Mouse (Mus musculus) megakaryocyte, adult 5-6 weeks (primary cell): ENCODE data around the gene Megf8. TPM values are rescaled to one million over a fixed set of nuclear protein-coding genes. Genes with fewer than 3 reads are reported as not detected.
A peak's percentile ranks its signal among the peaks of the same experiment; 100 is the strongest.

Source experiments
- ATAC-seq: 2 replicates; pipeline ENCODE4 v1.8.0; 2016; ENCODE audit warnings: mild to moderate bottlenecking, inconsistent platforms; ENCODE audit not compliant: poor library complexity, severe bottlenecking
- total RNA-seq, 2 experiments: library from RNA; stranded (forward) in 1 of 2; stranded (reverse) in 1 of 2; fragments of 153-499, 151-499 nt in 1 of 2; fragments of 221-1000, 200-1000 nt in 1 of 2; gene quantifications; 2 replicates each; pipeline versions ENCODE4 v1.2.3 to v1.2.4; 2015 to 2017

The Megf8 gene
- total RNA-seq, 2 experiments from 2014 or later, result 1.1 to 1.3 TPM

DNA sequence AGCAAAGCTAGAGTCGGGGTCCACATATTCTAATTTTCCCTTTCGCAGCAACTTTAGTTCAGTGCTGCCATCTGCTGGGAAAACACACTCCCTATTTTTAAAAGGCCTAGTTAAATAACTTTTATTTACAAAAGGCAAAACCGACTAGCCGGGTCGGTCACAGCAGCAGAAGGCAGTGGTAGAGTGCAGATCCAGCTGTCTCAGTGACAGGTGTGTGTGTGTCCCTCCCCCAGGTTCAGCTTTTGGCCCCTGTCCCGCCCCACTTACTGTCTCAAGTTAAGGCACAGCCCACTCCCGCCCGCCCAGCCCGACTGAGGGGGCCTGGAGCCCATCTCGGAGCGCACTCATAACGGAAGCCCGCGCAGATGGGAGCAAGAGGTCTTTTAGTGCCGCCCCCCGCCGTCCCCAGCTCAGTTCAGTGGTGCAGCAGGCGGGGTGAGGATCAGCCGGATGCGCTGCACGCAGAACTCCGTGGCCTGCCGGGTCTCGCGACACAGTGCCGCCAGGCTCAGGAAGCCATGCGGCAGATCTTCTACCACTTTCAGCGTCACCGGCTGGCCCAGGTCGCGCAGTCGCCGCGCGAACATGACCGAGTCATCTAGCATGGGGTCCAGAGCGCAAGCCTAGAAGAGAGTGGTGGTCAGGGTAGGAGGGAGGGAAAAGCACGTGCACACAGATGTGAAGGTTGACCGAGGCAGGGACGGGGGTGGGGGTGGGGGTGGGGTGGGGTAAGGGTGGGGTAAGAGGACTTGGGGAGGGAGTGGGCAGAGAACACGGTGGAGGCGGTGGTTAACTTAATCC, 62.8 kb downstream of the Megf8 start:
- peak; percentile 58 for ATAC-seq

- ATAC-seq, result no peak
Measured at GRCm38 (mm10) chr7:25380392-25381283, 63.7 kb downstream of the Megf8 start.

GRCm38 (mm10) chr7:25381284-25381680, 64.3 kb downstream of the Megf8 start:
- no peak for ATAC-seq

DNA sequence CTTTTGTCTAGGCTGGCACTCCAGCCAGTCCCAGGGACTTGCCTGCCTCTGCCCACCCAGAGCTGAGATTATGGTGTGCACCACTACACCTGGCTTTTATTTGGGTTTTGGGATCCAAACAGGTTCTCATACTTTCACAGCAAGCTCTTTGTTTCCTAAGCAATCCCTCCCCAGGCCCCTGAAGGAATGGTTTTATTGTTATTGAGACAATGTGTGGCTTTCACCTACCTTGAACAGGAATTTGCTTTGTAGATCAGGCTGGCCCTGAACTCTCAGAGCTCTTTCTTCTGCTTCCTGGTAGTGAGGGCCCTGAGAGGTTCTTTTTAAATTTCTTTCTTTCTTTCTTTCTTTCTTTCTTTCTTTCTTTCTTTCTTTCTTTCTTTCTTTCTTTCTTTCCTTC, 65.6 kb downstream of the Megf8 start:
- ATAC-seq, result no peak

DNA sequence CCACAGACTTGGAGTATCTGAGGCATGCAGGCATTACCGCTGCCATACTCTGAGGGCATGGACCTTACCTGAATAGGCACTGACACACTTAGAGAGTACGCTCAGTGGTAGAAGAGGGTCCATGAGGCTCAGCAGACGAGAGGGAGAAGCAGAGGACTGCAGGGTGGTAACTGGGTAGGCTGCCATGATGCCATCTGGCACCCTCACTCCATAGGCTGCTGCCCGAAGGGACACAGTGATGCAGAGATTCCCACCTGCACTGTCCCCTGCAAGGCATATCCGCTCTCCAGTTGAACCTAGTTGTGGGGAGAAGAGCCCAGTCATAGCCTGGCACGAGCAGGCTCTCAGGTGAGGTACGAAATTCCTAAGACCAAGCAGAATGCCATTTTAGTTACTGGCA, 66.4 kb downstream of the Megf8 start:
- ATAC-seq, result no peak

DNA sequence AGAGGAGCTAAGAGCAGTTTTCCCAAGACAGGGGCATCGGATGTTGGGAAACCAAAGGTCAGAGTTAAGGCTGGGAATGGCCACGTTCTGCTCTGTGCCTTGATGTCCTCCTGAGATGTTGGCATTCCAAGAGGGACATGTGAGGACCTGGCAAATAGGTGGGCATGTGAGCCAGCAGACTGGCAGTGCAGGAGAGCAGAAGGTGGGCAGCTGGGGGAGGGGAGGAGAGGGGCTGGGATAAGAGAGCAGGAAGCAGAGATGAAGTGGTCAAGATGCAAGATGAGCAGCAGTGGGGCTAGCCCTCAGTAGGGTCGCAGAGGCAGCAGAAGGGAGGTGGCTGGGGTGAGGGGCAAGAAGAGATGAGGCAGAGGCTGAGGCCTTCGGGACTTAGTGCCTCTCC, 66.9 kb downstream of the Megf8 start:
- ATAC-seq, result no peak

DNA sequence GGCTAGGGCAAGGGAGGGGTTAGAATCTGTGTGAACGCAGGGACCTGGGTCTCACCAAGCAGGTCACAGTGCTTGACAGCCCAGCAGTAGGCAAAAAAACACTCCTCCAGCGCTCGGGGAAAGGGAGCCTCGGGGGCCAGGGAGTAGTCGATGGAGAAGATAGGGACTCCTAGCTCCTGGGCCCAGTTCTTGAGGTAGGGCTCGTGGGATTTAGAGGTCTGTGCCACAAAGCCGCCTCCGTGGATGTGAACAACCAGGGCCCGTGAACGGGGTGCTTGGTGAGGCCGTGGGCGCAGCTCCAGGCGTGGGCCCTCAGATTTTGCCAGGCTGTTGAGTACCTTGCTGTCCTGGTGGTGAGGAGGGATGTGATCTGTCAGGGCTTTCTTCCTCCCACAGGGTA, 67.4 kb downstream of the Megf8 start:
- no peak for ATAC-seq

- ATAC-seq, result peak; percentile 70
Measured at GRCm38 (mm10) chr7:25384818-25385217, 67.9 kb downstream of the Megf8 start.

- no peak for ATAC-seq
Measured at GRCm38 (mm10) chr7:25385259-25385658, 68.3 kb downstream of the Megf8 start.

GRCm38 (mm10) chr7:25385850-25386555, 69.0 kb downstream of the Megf8 start:
- peak; percentile 89 for ATAC-seq

- ATAC-seq, result no peak
Measured at GRCm38 (mm10) chr7:25387811-25388440, 71.0 kb downstream of the Megf8 start.

DNA sequence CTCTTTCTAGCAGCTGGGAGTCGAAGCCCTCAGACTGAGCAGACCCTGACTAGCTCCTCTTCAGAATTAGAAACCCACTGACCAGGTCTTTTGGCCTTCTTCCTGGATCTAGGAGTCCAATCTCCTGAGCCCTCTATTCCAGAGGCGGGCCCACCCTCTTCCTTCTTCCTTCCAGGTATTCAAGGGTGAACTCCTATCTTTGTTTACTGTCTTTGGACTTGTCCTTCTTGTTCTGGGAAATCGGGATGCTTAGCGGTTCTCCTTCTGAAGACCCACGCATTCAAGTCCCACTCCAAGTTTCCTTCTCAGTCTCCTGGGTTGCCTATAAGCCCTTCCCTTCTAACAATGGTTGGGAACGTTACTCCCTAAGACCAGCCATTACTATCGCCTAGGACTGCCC, 72.0 kb downstream of the Megf8 start:
- no peak for ATAC-seq

- no peak for ATAC-seq
Measured at GRCm38 (mm10) chr7:25390054-25390770, 73.2 kb downstream of the Megf8 start.

DNA sequence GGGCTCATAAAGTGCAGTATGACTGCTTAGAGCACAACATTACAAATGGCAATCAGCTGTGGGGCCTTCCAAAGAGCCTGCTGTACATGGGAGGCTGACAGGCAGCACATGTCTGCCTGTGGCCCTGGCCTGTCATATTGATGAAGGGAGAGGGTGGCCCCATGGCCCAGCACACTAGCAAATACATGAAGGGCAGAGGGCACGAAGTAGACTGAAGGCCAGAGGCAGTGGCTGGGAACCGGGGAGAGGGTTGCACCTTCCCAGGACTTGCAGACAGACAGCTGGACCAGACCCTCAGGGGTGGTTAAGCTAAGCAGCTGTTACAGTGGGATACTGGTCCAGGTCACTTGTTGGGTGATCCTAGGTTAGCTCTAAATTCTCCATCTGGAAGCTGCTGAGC, 74.0 kb downstream of the Megf8 start:
- ATAC-seq, result no peak

DNA sequence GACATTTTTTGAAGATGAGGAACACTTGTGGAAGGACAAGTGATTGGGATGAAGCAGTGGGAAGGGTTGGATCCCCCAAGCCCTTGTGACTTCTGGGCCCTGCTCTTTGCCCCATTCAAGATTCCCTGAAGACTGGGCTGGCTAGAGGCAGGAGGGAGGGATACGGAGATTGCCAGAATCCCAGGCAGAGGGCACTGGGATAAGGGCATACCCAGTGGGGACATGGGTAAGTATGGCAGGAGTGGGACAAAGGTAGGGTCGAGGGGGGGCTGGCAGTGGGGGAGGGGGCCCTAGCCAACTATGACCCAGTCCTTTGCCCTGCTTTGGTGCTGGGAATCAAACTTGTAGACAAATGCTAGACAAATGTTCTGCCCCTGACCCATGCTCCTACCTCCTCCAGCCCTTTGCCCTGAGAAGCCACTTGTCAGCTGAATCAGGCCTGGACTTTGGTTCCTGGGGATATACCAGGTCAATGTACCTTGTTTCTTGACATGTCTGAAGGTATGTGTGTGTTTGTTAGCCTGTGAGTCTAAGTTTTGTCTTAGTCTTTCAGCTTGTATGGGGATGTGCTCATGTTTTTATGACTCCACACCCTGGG, 75.0 kb downstream of the Megf8 start:
- ATAC-seq, result no peak

DNA sequence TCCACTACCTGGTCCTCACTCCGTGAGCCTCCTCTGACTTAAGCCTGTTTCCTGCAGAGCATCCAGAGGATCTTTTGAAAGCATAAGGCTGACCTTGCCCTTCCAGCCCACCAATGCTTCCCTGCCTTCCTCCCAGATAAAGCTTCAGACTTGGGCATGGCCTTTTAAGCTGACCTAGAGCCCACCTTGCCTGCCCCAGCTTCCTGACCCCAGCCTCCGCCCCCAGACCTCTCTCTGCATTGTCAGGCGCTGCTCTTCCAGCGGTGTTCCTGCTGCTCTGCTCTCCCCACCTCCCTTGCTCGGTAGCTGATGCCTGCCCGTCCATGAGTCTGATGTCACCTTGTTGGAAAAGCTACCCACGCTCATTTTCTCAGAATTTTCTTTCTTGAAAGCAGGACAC, 75.9 kb downstream of the Megf8 start:
- no peak for ATAC-seq

- no peak for ATAC-seq
Measured at GRCm38 (mm10) chr7:25393451-25394210, 76.7 kb downstream of the Megf8 start.

- ATAC-seq, result peak; percentile 2; the same call in 1 of the 2 replicates
Measured at GRCm38 (mm10) chr7:25394754-25395153, 77.8 kb downstream of the Megf8 start.

- ATAC-seq, result peak; percentile 72
Measured at GRCm38 (mm10) chr7:25395186-25395557, 78.2 kb downstream of the Megf8 start.
